Mouse (Mus musculus): ENCODE data around the gene Trp53rka.
A peak's percentile ranks its signal among the peaks of the same experiment; 100 is the strongest.

DNA sequence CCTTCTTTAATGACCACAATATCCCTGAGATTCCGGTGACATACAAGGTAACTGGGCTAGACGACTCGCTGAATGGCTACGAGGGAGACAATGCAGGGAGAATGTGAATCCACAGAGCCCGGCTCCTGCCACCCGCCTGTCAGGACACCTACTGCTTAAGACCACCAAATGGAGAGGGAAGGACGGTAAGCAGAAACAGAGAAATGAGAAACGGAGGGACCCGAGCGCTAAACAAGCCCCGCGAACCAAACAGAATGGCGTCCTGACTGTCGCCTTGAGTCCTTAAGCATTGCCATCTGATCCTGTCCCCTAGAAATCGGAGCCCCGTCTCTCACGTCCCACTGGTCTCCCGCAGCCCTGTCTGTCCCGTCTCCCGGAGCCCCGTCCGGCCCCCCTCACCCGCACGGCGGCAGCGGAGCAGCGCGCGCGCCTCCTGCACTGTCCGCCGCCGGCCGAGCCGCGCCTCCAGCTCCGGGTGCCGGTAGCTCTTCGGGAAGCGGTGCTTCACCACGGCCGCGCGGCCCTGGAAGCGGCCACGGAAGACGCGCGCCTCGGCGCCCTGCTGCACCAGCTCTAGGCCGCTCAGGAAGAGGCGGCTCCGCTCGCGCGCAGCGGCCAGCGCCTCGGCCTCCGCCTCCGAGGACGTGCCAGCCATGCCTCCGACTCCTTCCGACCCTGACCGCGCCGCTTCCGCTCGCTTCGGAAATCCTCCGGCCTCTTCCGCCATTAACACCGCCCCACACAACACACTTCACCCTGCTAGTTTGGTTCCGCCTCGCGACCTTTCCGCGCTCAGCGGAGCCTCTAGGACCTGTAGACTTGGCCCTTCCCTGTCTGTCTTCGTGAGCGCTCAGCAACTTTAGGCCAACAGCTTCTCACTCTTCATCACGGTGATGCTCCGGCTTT lies at the start of gene Trp53rka:
- TF ChIP-seq CTCF (IDR thresholded peaks at IDR 0.05; ENCODE audit: borderline replicate concordance, insufficient read depth, low read length) (no peak), POLR2A (IDR thresholded peaks at IDR 0.05; ENCODE audit: low read depth, low read length) (peak; percentile 70)
